9 mouse cellular contexts compared by ENCODE assay signal in genomic region chr3:10092499-10092898, GRCm38 (mm10). TPM values are rescaled to one million over a fixed set of nuclear protein-coding genes. Genes with fewer than 3 reads are reported as not detected.
DNase-seq lines count a peak whose midpoint lies in the region; ATAC-seq lines count a peak whose summit lies in the region.
"Had no signal": no experiment of that assay in that cellular context is flagged by ENCODE, and none has a peak within 500 bp of the region (broad histone marks: within the 10 kb centered on the region; RNA-seq: fewer than 3 reads in every experiment).

No protein-coding gene starts in this region.

- no peak overlapping the region for H3K9ac ChIP-seq in heart, embryonic 13.5 days
- H3K9ac ChIP-seq in embryonic facial prominence, embryonic 13.5 days: no peak overlapping the region

- no peak overlapping the region for H3K4me2 ChIP-seq in heart, embryonic 13.5 days
- peak overlapping the region; percentile 26 for H3K4me2 ChIP-seq in embryonic facial prominence, embryonic 13.5 days

- peak; percentile 31; the same call in 1 of the 2 replicates for ATAC-seq in heart, embryonic 13.5 days (ENCODE audit: extremely low read depth, insufficient number of reproducible peaks, low FRiP score, low TSS enrichment)
- no peak for ATAC-seq in embryonic facial prominence, embryonic 13.5 days (ENCODE audit: insufficient number of reproducible peaks, insufficient read depth, low FRiP score, low TSS enrichment, low read depth)

- H3K36me3 ChIP-seq in heart, embryonic 13.5 days: no peaks in the 10 kb centered on the region
- H3K36me3 ChIP-seq in heart, embryonic 10.5 days: no peaks in the 10 kb centered on the region
- no peaks in the 10 kb centered on the region for H3K36me3 ChIP-seq in embryonic facial prominence, embryonic 13.5 days

- peaks cover 14% of the 10 kb centered on the region; the same call in 1 of the 2 replicates for H3K4me1 ChIP-seq in heart, embryonic 13.5 days
- peaks cover 10% of the 10 kb centered on the region; the same call in 1 of the 2 replicates for H3K4me1 ChIP-seq in heart, embryonic 10.5 days
- H3K4me1 ChIP-seq in embryonic facial prominence, embryonic 13.5 days: peaks cover 12% of the 10 kb centered on the region

- no peak for DNase-seq in heart, embryonic 10.5 days (ENCODE audit: low spot score)
- DNase-seq in adipocyte (ENCODE audit: low spot score): peak; percentile 57
- peak; percentile 27 to 54 for DNase-seq in kidney, postnatal 36 days
- no peak for DNase-seq in urinary bladder, adult 18-20 months (ENCODE audit: low spot score in 2 of 2)
- DNase-seq in cerebellum, adult 11-12 months: no peak
- DNase-seq in cerebellum, postnatal 14 days: no peak

- 33% methylated on average over 7 of the region's 7 CpGs for WGBS in heart, embryonic 13.5 days
- 37% methylated on average over 7 of the region's 7 CpGs for WGBS in heart, embryonic 10.5 days
- WGBS in embryonic facial prominence, embryonic 13.5 days: 20% methylated on average over 7 of the region's 7 CpGs

- H3K9me3 ChIP-seq in heart, embryonic 13.5 days: no peaks in the 10 kb centered on the region
- H3K9me3 ChIP-seq in heart, embryonic 10.5 days: no peaks in the 10 kb centered on the region
- H3K9me3 ChIP-seq in embryonic facial prominence, embryonic 13.5 days: 0 out of 2 replicates have a peak, but pooled peaks cover 2% of the 10 kb centered on the region

- no peak overlapping the region for H3K4me3 ChIP-seq in heart, embryonic 13.5 days
- no peak overlapping the region for H3K4me3 ChIP-seq in heart, embryonic 10.5 days
- H3K4me3 ChIP-seq in embryonic facial prominence, embryonic 13.5 days: no peak overlapping the region

- peaks cover 2% of the 10 kb centered on the region; the same call in 1 of the 2 replicates for H3K27me3 ChIP-seq in heart, embryonic 13.5 days (replicated peaks)
- H3K27me3 ChIP-seq in heart, embryonic 10.5 days (ENCODE audit: insufficient read depth, poor library complexity, severe bottlenecking): 0 out of 2 replicates have a peak, but pooled peaks cover 3% of the 10 kb centered on the region
- H3K27me3 ChIP-seq in embryonic facial prominence, embryonic 13.5 days: peaks cover 3% of the 10 kb centered on the region; the same call in 1 of the 2 replicates

- H3K27ac ChIP-seq in heart, embryonic 13.5 days (replicated peaks): peak overlapping the region; percentile 61
- H3K27ac ChIP-seq in heart, embryonic 10.5 days: no peak overlapping the region
- H3K27ac ChIP-seq in embryonic facial prominence, embryonic 13.5 days: no peak overlapping the region
- H3K27ac ChIP-seq: macrophage had no signal

RNA-seq across cellular contexts. Expression of gene Gm9833, which starts 4.6 kb away (rescaled TPM):
- polyA plus RNA-seq in heart, embryonic 13.5 days (2015; fragmentation: Nextera tagmentation; extraction: Ambion mirVana): 1.9 and 2.0 TPM in 2 replicates
- 2.8 and 3.1 TPM in 2 replicates for polyA plus RNA-seq in heart, embryonic 10.5 days (2016; fragmentation: Nextera tagmentation; extraction: Ambion mirVana)
- polyA plus RNA-seq in embryonic facial prominence, embryonic 13.5 days (2015; fragmentation: Nextera tagmentation; extraction: Ambion mirVana): 2.3 and 4.3 TPM in 2 replicates

Comparison
In these comparisons a context has a peak if more than half of its experiments do, and no peak if none do; other contexts are left out.
1. DNase-seq: peak in adipocyte (single experiment) and kidney, postnatal 36 days (2 of 2); none in heart, embryonic 10.5 days (single experiment), urinary bladder, adult 18-20 months (0 of 2), cerebellum, adult 11-12 months (single experiment) and cerebellum, postnatal 14 days (0 of 2).